Mouse (Mus musculus) brain, adult 10 weeks (tissue): ENCODE data around the gene Gpx1. TPM values are rescaled to one million over a fixed set of nuclear protein-coding genes. Genes with fewer than 3 reads are reported as not detected.

ENCODE experiments used
- polyA plus RNA-seq: library from polyadenylated mRNA; stranded (reverse); fragments of 350-450 nt; fragmentation: Illumina TruSeq; extraction: RNeasy Lipid Tissue Mini Kit (QIAGEN cat#74804); gene quantifications from one replicate; pipeline ENCODE4 v1.2.3, GENCODE M21; 2015; ENCODE audit warnings: low read depth, low replicate concordance

The Gpx1 gene
- polyA plus RNA-seq, result 253 TPM

DNA sequence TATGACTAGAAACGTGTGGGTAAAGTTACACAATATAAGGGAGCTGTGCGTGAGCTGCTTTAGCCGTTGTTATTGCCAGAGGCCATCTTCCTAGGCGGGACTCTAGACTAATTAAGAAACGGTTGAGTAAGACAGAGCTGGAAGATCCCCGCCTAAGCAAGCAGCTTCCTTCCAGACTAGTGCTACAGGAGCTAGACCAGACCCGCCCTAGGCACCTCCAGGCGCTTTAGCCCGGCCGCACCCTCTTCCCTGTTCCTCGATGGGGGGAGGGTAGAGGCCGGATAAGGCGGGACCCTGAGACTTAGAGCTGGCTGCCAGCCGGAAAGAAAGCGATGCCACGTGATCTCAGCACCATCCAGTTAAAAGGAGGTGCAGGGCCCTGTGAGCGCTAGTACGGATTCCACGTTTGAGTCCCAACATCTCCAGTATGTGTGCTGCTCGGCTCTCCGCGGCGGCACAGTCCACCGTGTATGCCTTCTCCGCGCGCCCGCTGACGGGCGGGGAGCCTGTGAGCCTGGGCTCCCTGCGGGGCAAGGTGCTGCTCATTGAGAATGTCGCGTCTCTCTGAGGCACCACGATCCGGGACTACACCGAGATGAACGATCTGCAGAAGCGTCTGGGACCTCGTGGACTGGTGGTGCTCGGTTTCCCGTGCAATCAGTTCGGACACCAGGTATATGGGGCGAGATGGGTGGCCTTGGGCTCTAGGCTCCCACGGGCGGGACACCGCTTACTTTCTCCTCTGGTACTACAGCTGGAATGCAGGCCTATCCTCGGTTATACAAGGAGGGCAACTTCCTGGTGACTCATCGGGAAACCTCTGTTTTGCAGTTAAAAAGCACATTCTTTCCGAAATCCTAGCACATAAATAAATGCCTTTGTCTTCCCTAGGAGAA lies at the start of gene Gpx1:
TSS of gene Gpx1 (plus strand) at position 18 of the 896 bp plus-strand sequence.

DNA sequence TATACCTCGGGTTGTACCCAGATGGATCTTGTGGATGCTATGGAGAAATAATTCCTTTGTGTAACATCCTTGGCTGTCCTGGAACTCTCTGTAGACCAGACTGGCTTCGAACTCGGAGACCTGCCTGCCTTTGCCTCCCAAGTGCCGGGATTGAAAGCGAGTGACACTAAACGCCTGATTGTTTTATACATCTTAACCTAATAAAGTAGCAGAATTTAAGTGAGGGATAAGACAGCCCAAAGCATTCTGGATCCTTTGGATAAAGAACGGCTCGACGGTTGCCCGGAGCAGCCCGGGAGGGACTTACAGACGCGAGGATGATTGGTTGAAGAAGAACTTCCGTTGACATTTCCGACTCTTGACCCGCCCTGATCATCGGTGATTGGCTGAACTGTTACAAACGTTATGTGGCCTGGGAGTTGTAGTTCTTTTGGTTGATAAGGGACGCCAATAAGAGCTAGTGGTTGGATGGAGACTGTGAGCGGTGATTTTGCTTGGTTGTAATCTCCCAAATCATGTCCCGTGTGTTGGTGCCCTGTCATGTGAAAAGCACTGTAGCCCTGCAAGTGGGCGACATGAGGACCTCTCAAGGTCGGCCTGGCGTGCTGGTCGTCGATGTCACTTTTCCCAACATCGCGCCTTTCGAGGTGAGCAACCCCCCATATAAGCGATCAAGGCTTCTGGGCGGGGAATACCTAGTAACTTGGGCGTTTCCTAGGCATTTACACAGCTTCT lies 48.5 kb upstream of the Gpx1 start, which contains the start of gene Nicn1:
TSS of gene Nicn1 (plus strand) at position 414 of the 735 bp plus-strand sequence.

DNA sequence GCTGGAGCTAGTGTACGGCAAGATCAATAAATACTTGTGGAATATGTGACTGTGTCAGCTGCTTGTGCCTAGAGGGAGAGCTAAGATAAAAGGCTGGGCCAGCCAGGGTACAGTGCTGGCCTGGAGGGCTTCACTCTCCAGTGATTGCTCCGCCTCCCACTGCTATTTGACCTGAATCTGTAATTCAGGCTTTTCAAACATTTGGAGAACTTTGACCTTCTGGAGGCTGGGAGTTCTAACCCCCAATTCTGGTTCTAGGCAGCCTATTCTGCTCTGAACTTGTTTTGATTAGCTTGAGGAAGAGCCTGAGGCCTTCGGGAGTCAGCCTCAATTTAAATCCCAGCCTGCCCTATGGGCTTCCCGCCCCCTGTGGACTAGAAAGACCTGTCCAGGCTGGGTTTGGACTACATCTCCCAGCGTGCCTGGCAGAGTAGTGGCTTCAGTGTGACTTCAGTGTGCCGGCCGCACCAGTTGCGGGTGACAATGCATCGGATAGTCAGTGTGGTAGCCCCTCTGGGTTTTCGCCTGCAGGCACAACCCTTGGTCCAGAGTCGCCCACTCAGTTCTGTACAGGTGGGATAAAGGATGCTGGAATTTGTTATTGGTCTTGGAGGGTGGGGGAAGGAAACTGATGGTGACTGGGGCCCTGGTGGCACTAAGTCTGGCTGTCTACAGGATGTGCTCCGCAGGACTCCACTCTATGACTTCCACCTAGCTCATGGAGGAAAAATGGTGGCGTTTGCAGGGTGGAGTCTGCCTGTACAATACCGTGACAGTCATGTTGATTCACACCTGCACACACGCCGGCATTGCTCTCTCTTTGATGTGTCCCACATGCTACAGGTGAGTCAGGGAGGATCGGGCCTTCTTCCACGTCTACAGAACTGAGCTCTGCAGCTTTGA lies 42.0 kb upstream of the Gpx1 start, which contains the start of gene Amt:
TSS of gene Amt (plus strand) at position 401 of the 903 bp plus-strand sequence.

DNA sequence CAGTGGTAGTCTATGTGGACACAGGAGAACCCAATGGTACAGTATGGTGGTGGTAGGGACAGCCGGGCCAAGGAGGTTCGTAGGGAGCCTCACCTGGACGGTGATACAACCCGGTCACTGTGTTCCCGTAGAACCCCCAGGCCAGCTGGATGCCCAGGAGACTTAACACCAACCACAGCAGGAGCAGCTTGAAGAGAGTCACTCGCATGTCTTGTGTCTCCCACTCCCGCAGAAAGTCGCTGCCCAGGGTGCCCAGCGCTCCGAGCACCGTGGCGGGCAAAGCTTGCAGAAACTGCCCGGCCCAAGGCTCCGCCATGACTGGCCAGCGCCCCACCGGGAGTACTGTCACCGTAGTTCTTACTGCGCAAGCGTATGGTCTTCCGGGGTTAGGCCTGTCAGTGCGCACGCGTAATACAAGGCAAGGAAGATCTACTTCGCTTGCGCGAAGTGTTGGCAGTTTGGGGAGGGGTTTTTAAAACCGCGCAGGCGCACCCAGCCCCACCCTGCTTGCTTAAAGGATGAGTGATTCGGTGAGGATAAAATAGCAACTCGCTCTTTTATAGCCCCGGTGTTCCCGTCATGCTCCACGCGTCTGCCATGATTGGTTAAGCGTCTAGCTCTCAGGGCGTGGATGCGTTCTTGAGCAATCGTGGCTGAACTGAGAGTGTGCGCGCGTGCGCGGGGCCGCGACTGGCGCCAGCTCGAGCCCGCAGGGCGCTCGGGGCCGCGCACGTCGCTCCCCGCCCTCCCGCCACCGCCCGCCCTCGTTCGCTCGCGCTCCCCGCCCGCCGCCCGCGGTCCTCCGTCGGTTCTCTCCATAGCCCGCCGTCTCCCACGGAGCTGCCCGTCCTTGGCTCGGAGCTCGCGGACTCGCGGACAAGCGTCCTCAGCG lies 32.8 kb upstream of the Gpx1 start, which contains the start of the genes Rhoa and Tcta:
TSS of gene Rhoa (plus strand) at position 501 of the 892 bp plus-strand sequence.
TSS of gene Tcta (minus strand) at position 532 of the 892 bp plus-strand sequence.

GRCm38 (mm10) chr9:108347540-108348289 lies 9.0 kb downstream of the Gpx1 start, which contains the start of gene Usp4:
Gene Usp4 (plus strand): TSS chr9:108347853.

Other genes starting within 250 kb of the Gpx1 start
- gene Apeh, start 244.3 kb upstream of the Gpx1 start, polyA plus RNA-seq, result 21.4 TPM
- gene Bsn, start 148.5 kb upstream of the Gpx1 start, polyA plus RNA-seq, result 87.7 TPM
- gene Dag1, start 74.9 kb upstream of the Gpx1 start, polyA plus RNA-seq, result 42.5 TPM
- 118 TPM for gene Nicn1, start 48.5 kb upstream of the Gpx1 start, polyA plus RNA-seq
- gene Amt, start 42.0 kb upstream of the Gpx1 start, polyA plus RNA-seq, result 37.8 TPM
- gene Rhoa, start 32.8 kb upstream of the Gpx1 start, polyA plus RNA-seq, result 211 TPM
- 47.8 TPM for gene Tcta, start 32.7 kb upstream of the Gpx1 start, polyA plus RNA-seq
- gene Usp4, start 8.9 kb downstream of the Gpx1 start, polyA plus RNA-seq, result 84.3 TPM
- gene 1700102P08Rik, start 53.9 kb downstream of the Gpx1 start, polyA plus RNA-seq, result 1.5 TPM
- gene Ccdc36, start 89.6 kb downstream of the Gpx1 start, polyA plus RNA-seq, result 0.54 TPM
- gene BC048562, start 97.6 kb downstream of the Gpx1 start, polyA plus RNA-seq, result not detected
- 21.9 TPM for gene Ccdc71, start 121.6 kb downstream of the Gpx1 start, polyA plus RNA-seq
- gene Klhdc8b, start 122.7 kb downstream of the Gpx1 start, polyA plus RNA-seq, result 26.8 TPM
- 20.5 TPM for gene Lamb2, start 140.8 kb downstream of the Gpx1 start, polyA plus RNA-seq
- gene Usp19, start 151.7 kb downstream of the Gpx1 start, polyA plus RNA-seq, result 95.0 TPM
- gene Qars, start 168.8 kb downstream of the Gpx1 start, polyA plus RNA-seq, result 70.9 TPM
- gene Qrich1, start 177.9 kb downstream of the Gpx1 start, polyA plus RNA-seq, result 77.0 TPM
- gene Impdh2, start 221.4 kb downstream of the Gpx1 start, polyA plus RNA-seq, result 66.7 TPM
- 58.9 TPM for gene Ndufaf3, start 228.5 kb downstream of the Gpx1 start, polyA plus RNA-seq
- gene Dalrd3, start 231.0 kb downstream of the Gpx1 start, polyA plus RNA-seq, result 120 TPM
- 78.4 TPM for gene Wdr6, start 239.8 kb downstream of the Gpx1 start, polyA plus RNA-seq